Mouse (Mus musculus) hindbrain, embryonic 11.5 days (tissue): ENCODE data around the gene Grasp. TPM values are rescaled to one million over a fixed set of nuclear protein-coding genes. Genes with fewer than 3 reads are reported as not detected.

ENCODE experiments used
- ATAC-seq: fragments of 200-750 bp; cut with Nextera tagmentation; 2 replicates; pipeline ENCODE4 v1.8.0; 2017; ENCODE audit warnings: mild to moderate bottlenecking, moderate TSS enrichment, moderate library complexity; ENCODE audit not compliant: low FRiP score
- DNase-seq: peaks from one replicate; pipeline ENCODE4 v3.0.0-alpha.2; 2015; ENCODE audit warnings: low spot score
- H3K27ac ChIP-seq: fragments of 300-500 bp; sonication (generic); 2 replicates; pipeline ENCODE4 v1.5.1; 2014; ENCODE audit warnings: mild to moderate bottlenecking, low read depth, low read length
- H3K27me3 ChIP-seq: fragments of 300-500 bp; sonication (generic); 2 replicates; pipeline ENCODE4 v1.6.1; 2014; ENCODE audit warnings: mild to moderate bottlenecking, low read length, moderate library complexity, mixed read lengths; ENCODE audit not compliant: control insufficient read depth, insufficient read depth
- H3K36me3 ChIP-seq: fragments of 300-500 bp; sonication (generic); 2 replicates; pipeline ENCODE4 v1.6.1; 2014; ENCODE audit warnings: mild to moderate bottlenecking, low read length, moderate library complexity, mixed read lengths; ENCODE audit not compliant: control insufficient read depth, insufficient read depth
- H3K4me1 ChIP-seq: fragments of 300-500 bp; sonication (generic); replicated peaks from 2 replicates; pipeline ENCODE4 v1.6.1; 2014; ENCODE audit warnings: low read length, mixed read lengths; ENCODE audit not compliant: control insufficient read depth, insufficient read depth
- H3K4me2 ChIP-seq: fragments of 300-500 bp; sonication (generic); replicated peaks from 2 replicates; pipeline ENCODE4 v1.6.1; 2014; ENCODE audit warnings: mild to moderate bottlenecking, low read depth, low read length
- H3K4me3 ChIP-seq: fragments of 300-500 bp; sonication (generic); 2 replicates; pipeline ENCODE4 v1.5.1; 2014; ENCODE audit warnings: low read depth, low read length
- H3K9ac ChIP-seq: fragments of 300-500 bp; sonication (generic); 2 replicates; pipeline ENCODE4 v1.6.1; 2014; ENCODE audit warnings: low read depth, low read length
- H3K9me3 ChIP-seq: fragments of 300-500 bp; sonication (generic); 2 replicates; pipeline ENCODE4 v1.6.1; 2016; ENCODE audit warnings: low read length; ENCODE audit not compliant: control insufficient read depth
- WGBS: fragments of 180-500 bp; shearing (Covaris S2); extraction: QIAGEN DNeasy Blood & Tissue Kit; methylation state at CpG from one replicate; pipeline ENCODE4 v1.1.7; 2014; 5-methylcytosine and 5-hydroxymethylcytosine counted together
- polyA plus RNA-seq: library from polyadenylated mRNA; unstranded; fragments of >200 nt; fragmentation: Nextera tagmentation; extraction: Ambion mirVana; gene quantifications from 2 replicates; pipeline ENCODE4 v1.2.1, GENCODE M21; 2014

Grasp gene
- polyA plus RNA-seq, 1 experiment from 2014 or later, result 4.5 TPM

- H3K27ac ChIP-seq, result no peak overlapping the region
- no peak for ATAC-seq
- no peaks in the 10 kb centered on the region for H3K27me3 ChIP-seq
- DNase-seq, result no peak
- H3K4me1 ChIP-seq, result no peaks in the 10 kb centered on the region
- H3K4me3 ChIP-seq, result no peak overlapping the region
- whole genome bisulfite sequencing, result 88% methylated on average over 14 of the region's 14 CpGs
- no peak overlapping the region for H3K4me2 ChIP-seq
- no peaks in the 10 kb centered on the region for H3K9me3 ChIP-seq
- peaks cover 32% of the 10 kb centered on the region for H3K36me3 ChIP-seq
- H3K9ac ChIP-seq, result no peak overlapping the region
Measured at GRCm38 (mm10) chr15:101198850-101199249, 25.1 kb upstream of the Grasp start.

- DNase-seq (no peak), ATAC-seq (no peak)
- H3K9me3 ChIP-seq, result no peaks in the 10 kb centered on the region
- H3K9ac ChIP-seq, result no peak overlapping the region
- no peaks in the 10 kb centered on the region for H3K4me1 ChIP-seq
- no peak overlapping the region for H3K4me2 ChIP-seq
- peaks cover 17% of the 10 kb centered on the region for H3K36me3 ChIP-seq
- no peaks in the 10 kb centered on the region for H3K27me3 ChIP-seq
- H3K4me3 ChIP-seq, result no peak overlapping the region
- H3K27ac ChIP-seq, result no peak overlapping the region
- WGBS, result 98% methylated on average over 9 of the region's 9 CpGs
Measured at GRCm38 (mm10) chr15:101200777-101201295, 23.2 kb upstream of the Grasp start.

- no peaks in the 10 kb centered on the region for H3K4me1 ChIP-seq
- H3K36me3 ChIP-seq, result peaks cover 12% of the 10 kb centered on the region
- 99% methylated on average over 3 of the region's 3 CpGs for WGBS
- no peaks in the 10 kb centered on the region for H3K9me3 ChIP-seq
- H3K27ac ChIP-seq, result no peak overlapping the region
- ATAC-seq (no peak), DNase-seq (no peak)
- H3K4me3 ChIP-seq, result no peak overlapping the region
- H3K27me3 ChIP-seq, result no peaks in the 10 kb centered on the region
- no peak overlapping the region for H3K9ac ChIP-seq
- no peak overlapping the region for H3K4me2 ChIP-seq
Measured at GRCm38 (mm10) chr15:101201414-101201813, 22.6 kb upstream of the Grasp start.

- WGBS, result 91% methylated on average over 4 of the region's 4 CpGs
- H3K27me3 ChIP-seq, result no peaks in the 10 kb centered on the region
- DNase-seq (no peak), ATAC-seq (no peak)
- no peak overlapping the region for H3K27ac ChIP-seq
- H3K9me3 ChIP-seq, result no peaks in the 10 kb centered on the region
- H3K4me1 ChIP-seq, result no peaks in the 10 kb centered on the region
- H3K4me2 ChIP-seq, result no peak overlapping the region
- H3K4me3 ChIP-seq, result no peak overlapping the region
- H3K36me3 ChIP-seq, result peaks cover 11% of the 10 kb centered on the region
- no peak overlapping the region for H3K9ac ChIP-seq
Measured at GRCm38 (mm10) chr15:101203673-101204072, 20.3 kb upstream of the Grasp start.

GRCm38 (mm10) chr15:101204781-101205180 is 19.2 kb upstream of the Grasp start:
- H3K27ac ChIP-seq, result no peak overlapping the region
- 90% methylated on average over 7 of the region's 7 CpGs for WGBS
- H3K4me1 ChIP-seq, result no peaks in the 10 kb centered on the region
- no peak overlapping the region for H3K4me2 ChIP-seq
- no peaks in the 10 kb centered on the region for H3K27me3 ChIP-seq
- H3K9ac ChIP-seq, result no peak overlapping the region
- DNase-seq, result no peak
- ATAC-seq, result no peak
- H3K36me3 ChIP-seq, result peaks cover 7% of the 10 kb centered on the region
- no peak overlapping the region for H3K4me3 ChIP-seq
- no peaks in the 10 kb centered on the region for H3K9me3 ChIP-seq

- 69% methylated on average over 6 of the region's 6 CpGs for WGBS
- Histone ChIP-seq H3K9ac (no peak overlapping the region), H3K27me3 (no peaks in the 10 kb centered on the region), H3K4me2 (no peak overlapping the region), H3K36me3 (no peaks in the 10 kb centered on the region), H3K27ac (no peak overlapping the region), H3K9me3 (no peaks in the 10 kb centered on the region), H3K4me1 (no peaks in the 10 kb centered on the region), H3K4me3 (no peak overlapping the region)
- DNase-seq, result peak; percentile 82
- ATAC-seq, result no peak
Measured at GRCm38 (mm10) chr15:101210228-101210627, 13.8 kb upstream of the Grasp start.

GRCm38 (mm10) chr15:101210998-101211613 is 12.9 kb upstream of the Grasp start:
- ATAC-seq, result no peak
- Histone ChIP-seq H3K9me3 (no peaks in the 10 kb centered on the region), H3K27me3 (no peaks in the 10 kb centered on the region), H3K9ac (no peak overlapping the region), H3K27ac (no peak overlapping the region), H3K4me1 (no peaks in the 10 kb centered on the region), H3K36me3 (no peaks in the 10 kb centered on the region), H3K4me3 (no peak overlapping the region), H3K4me2 (no peak overlapping the region)
- WGBS, result 95% methylated on average over 14 of the region's 14 CpGs
- DNase-seq, result no peak

- Histone ChIP-seq H3K36me3 (no peaks in the 10 kb centered on the region), H3K4me1 (no peaks in the 10 kb centered on the region), H3K27ac (no peak overlapping the region), H3K4me3 (no peak overlapping the region), H3K9ac (no peak overlapping the region), H3K4me2 (no peak overlapping the region), H3K27me3 (no peaks in the 10 kb centered on the region), H3K9me3 (no peaks in the 10 kb centered on the region)
- 88% methylated on average over 14 of the region's 14 CpGs for WGBS
- ATAC-seq, result no peak
- DNase-seq, result no peak
Measured at GRCm38 (mm10) chr15:101212435-101212834, 11.6 kb upstream of the Grasp start.

- no peak overlapping the region for H3K9ac ChIP-seq
- no peak overlapping the region for H3K27ac ChIP-seq
- H3K4me2 ChIP-seq, result no peak overlapping the region
- H3K36me3 ChIP-seq, result no peaks in the 10 kb centered on the region
- no peaks in the 10 kb centered on the region for H3K27me3 ChIP-seq
- ATAC-seq (no peak), DNase-seq (no peak)
- no peaks in the 10 kb centered on the region for H3K4me1 ChIP-seq
- H3K4me3 ChIP-seq, result no peak overlapping the region
- H3K9me3 ChIP-seq, result no peaks in the 10 kb centered on the region
- 73% methylated on average over 2 of the region's 2 CpGs for WGBS
Measured at GRCm38 (mm10) chr15:101215136-101215535, 8.9 kb upstream of the Grasp start.
